Mouse (Mus musculus): ENCODE results near the gene Olfr588-ps1. TPM values are rescaled to one million over a fixed set of nuclear protein-coding genes. Genes with fewer than 3 reads are reported as not detected.

Gene Olfr588-ps1
- under 1 TPM in 1 of 2 experiments, not detected in 1; 0.32 TPM for polyA plus RNA-seq (2017; shearing (Covaris generic))

GRCm38 (mm10) chr7:103140579-103140978 is at the start of gene Olfr588-ps1:
Gene Olfr588-ps1 (plus strand): TSS chr7:103140879.

GRCm38 (mm10) chr7:103097420-103097819 is 43.3 kb upstream of the Olfr588-ps1 start, which contains the start of gene Olfr585:
Gene Olfr585 (plus strand): TSS chr7:103097720.

GRCm38 (mm10) chr7:103125538-103125937 is 15.1 kb upstream of the Olfr588-ps1 start, which contains the start of gene Olfr586:
Gene Olfr586 (minus strand): TSS chr7:103125638.

GRCm38 (mm10) chr7:103156256-103156655 is 15.6 kb downstream of the Olfr588-ps1 start, which contains the start of gene Olfr589:
Gene Olfr589 (minus strand): TSS chr7:103156356.

GRCm38 (mm10) chr7:103178240-103178639 is 37.6 kb downstream of the Olfr588-ps1 start, which contains the start of gene Olfr591:
Gene Olfr591 (minus strand): TSS chr7:103178340.

GRCm38 (mm10) chr7:103184503-103184902 is 43.8 kb downstream of the Olfr588-ps1 start, which contains the start of gene Olfr592:
Gene Olfr592 (plus strand): TSS chr7:103184803.

Other genes starting within 250 kb of the Olfr588-ps1 start
- under 1 TPM in 1 of 2 experiments, not detected in 1; 0.05 TPM for gene Olfr569, start 250.0 kb upstream of the Olfr588-ps1 start, polyA plus RNA-seq (2017; shearing (Covaris generic))
- not detected for gene Olfr570, start 246.3 kb upstream of the Olfr588-ps1 start, polyA plus RNA-seq (2017; shearing (Covaris generic))
- under 1 TPM in 1 of 2 experiments, not detected in 1; 0.07 TPM for gene Olfr571, start 223.3 kb upstream of the Olfr588-ps1 start, polyA plus RNA-seq (2017; shearing (Covaris generic))
- not detected for gene Olfr572, start 216.5 kb upstream of the Olfr588-ps1 start, polyA plus RNA-seq (2017; shearing (Covaris generic))
- under 1 TPM in 1 of 2 experiments, not detected in 1; 0.48 TPM for gene Olfr573-ps1, start 198.3 kb upstream of the Olfr588-ps1 start, polyA plus RNA-seq (2017; shearing (Covaris generic))
- not detected for gene Olfr574, start 192.4 kb upstream of the Olfr588-ps1 start, polyA plus RNA-seq (2017; shearing (Covaris generic))
- gene Olfr575, start 182.1 kb upstream of the Olfr588-ps1 start, polyA plus RNA-seq (2017; shearing (Covaris generic)): not detected
- under 1 TPM in 1 of 2 experiments, not detected in 1; 0.13 TPM for gene Olfr576, start 178.2 kb upstream of the Olfr588-ps1 start, polyA plus RNA-seq (2017; shearing (Covaris generic))
- under 1 TPM; 0.22 to 0.67 TPM for gene Olfr577, start 164.9 kb upstream of the Olfr588-ps1 start, polyA plus RNA-seq (2017; shearing (Covaris generic))
- not detected for gene Olfr578, start 151.6 kb upstream of the Olfr588-ps1 start, polyA plus RNA-seq (2017; shearing (Covaris generic))
- not detected for gene Olfr582, start 102.9 kb upstream of the Olfr588-ps1 start, polyA plus RNA-seq (2017; shearing (Covaris generic))
- not detected for gene Olfr583, start 89.6 kb upstream of the Olfr588-ps1 start, polyA plus RNA-seq (2017; shearing (Covaris generic))
- not detected for gene Olfr584, start 59.0 kb upstream of the Olfr588-ps1 start, polyA plus RNA-seq (2017; shearing (Covaris generic))
- gene Olfr585, start 43.2 kb upstream of the Olfr588-ps1 start, polyA plus RNA-seq (2017; shearing (Covaris generic)): not detected
- not detected for gene Olfr586, start 15.2 kb upstream of the Olfr588-ps1 start, polyA plus RNA-seq (2017; shearing (Covaris generic))
- not detected for gene Olfr589, start 15.5 kb downstream of the Olfr588-ps1 start, polyA plus RNA-seq (2017; shearing (Covaris generic))
- 1 to 10 TPM in 1 of 2 experiments, under 1 TPM in 1; 0.42 to 1.0 TPM for gene Olfr591, start 37.5 kb downstream of the Olfr588-ps1 start, polyA plus RNA-seq (2017; shearing (Covaris generic))
- gene Olfr592, start 43.9 kb downstream of the Olfr588-ps1 start, polyA plus RNA-seq (2017; shearing (Covaris generic)): under 1 TPM; 0.06 to 0.20 TPM
- gene Olfr593, start 71.0 kb downstream of the Olfr588-ps1 start, polyA plus RNA-seq (2017; shearing (Covaris generic)): not detected
- 1 to 10 TPM in 1 of 2 experiments, not detected in 1; 1.1 TPM for gene Olfr594, start 76.1 kb downstream of the Olfr588-ps1 start, polyA plus RNA-seq (2017; shearing (Covaris generic))
- not detected for gene Usp17ld, start 111.6 kb downstream of the Olfr588-ps1 start, polyA plus RNA-seq (2017; shearing (Covaris generic))
- gene Olfr596, start 164.8 kb downstream of the Olfr588-ps1 start, polyA plus RNA-seq (2017; shearing (Covaris generic)): under 1 TPM in 1 of 2 experiments, not detected in 1; 0.29 TPM
- under 1 TPM; 0.10 to 0.17 TPM for gene Olfr597, start 175.4 kb downstream of the Olfr588-ps1 start, polyA plus RNA-seq (2017; shearing (Covaris generic))
- gene Olfr598, start 182.7 kb downstream of the Olfr588-ps1 start, polyA plus RNA-seq (2017; shearing (Covaris generic)): not detected
- not detected for gene Olfr599, start 195.0 kb downstream of the Olfr588-ps1 start, polyA plus RNA-seq (2017; shearing (Covaris generic))
- gene Olfr600, start 208.8 kb downstream of the Olfr588-ps1 start, polyA plus RNA-seq (2017; shearing (Covaris generic)): under 1 TPM in 1 of 2 experiments, not detected in 1; 0.89 TPM
- gene Olfr601, start 221.8 kb downstream of the Olfr588-ps1 start, polyA plus RNA-seq (2017; shearing (Covaris generic)): 1 to 10 TPM in 1 of 2 experiments, under 1 TPM in 1; 0.59 to 2.7 TPM
- gene Olfr603, start 245.3 kb downstream of the Olfr588-ps1 start, polyA plus RNA-seq (2017; shearing (Covaris generic)): 1 to 10 TPM in 1 of 2 experiments, not detected in 1; 2.6 TPM

Data from inflammation-experienced regulatory T-cells (primary cell).